Mouse (Mus musculus): ENCODE data around the gene B4galnt1. TPM values are rescaled to one million over a fixed set of nuclear protein-coding genes. Genes with fewer than 3 reads are reported as not detected.
"Not testable (repeated sequence)": the region's sequence is repeated elsewhere in the genome, so short reads cannot be mapped to it uniquely, and the experiment has no call there.

B4galnt1 gene
- total and polyA plus RNA-seq, 3 experiments, result 24.6 to 66.0 (median 65.8) TPM

- TF ChIP-seq SMC3 (IDR thresholded peaks at IDR 0.05; ENCODE audit: low read depth, low read length) (no peak), JUND (IDR thresholded peaks at IDR 0.05; ENCODE audit: low read depth, low read length) (no peak), TCF12 (IDR thresholded peaks at IDR 0.05; ENCODE audit: low read depth, low read length) (no peak), TAL1 (IDR thresholded peaks at IDR 0.05; ENCODE audit: low read length) (no peak), MAX (IDR thresholded peaks at IDR 0.05; ENCODE audit: low read length) (no peak), ELF1 (IDR thresholded peaks at IDR 0.05; ENCODE audit: low read depth, low read length) (no peak), MAZ (IDR thresholded peaks at IDR 0.05; ENCODE audit: low read depth, low read length) (no peak), POLR2AphosphoS5 (IDR thresholded peaks at IDR 0.05; ENCODE audit: borderline replicate concordance, low read depth, low read length) (no peak), MEF2A (IDR thresholded peaks at IDR 0.05; ENCODE audit: extremely low read depth, insufficient replicate concordance, low read depth, low read length, poor library complexity, severe bottlenecking) (no peak), GABPA (IDR thresholded peaks at IDR 0.05; ENCODE audit: low read depth, low read length) (no peak), HCFC1 (IDR thresholded peaks at IDR 0.05; ENCODE audit: low read depth, low read length) (no peak)
- no peak overlapping the region for H3K27ac ChIP-seq (ENCODE audit: control insufficient read depth, low read depth, low read length)
- no peaks in the 10 kb centered on the region for H3K9me3 ChIP-seq (replicated peaks; ENCODE audit: insufficient read depth, low read length)
- no peak overlapping the region for H3K9ac ChIP-seq (ENCODE audit: control insufficient read depth, low read depth, low read length, poor library complexity, severe bottlenecking)
- no peak overlapping the region for H3K4me3 ChIP-seq (ENCODE audit: control insufficient read depth in 1 of 2, insufficient read depth in 1 of 2, low read depth in 2 of 2, low read length in 2 of 2)
- no peak for DNase-seq (ENCODE audit: low read depth, low spot score)
- no peaks in the 10 kb centered on the region for H3K27me3 ChIP-seq (ENCODE audit: control insufficient read depth in 1 of 2, insufficient read depth in 2 of 2, low read length in 2 of 2)
- no peaks in the 10 kb centered on the region for H3K79me2 ChIP-seq (ENCODE audit: control insufficient read depth, insufficient read depth, low read length, poor library complexity)
- H3K4me1 ChIP-seq (ENCODE audit: control insufficient read depth in 1 of 2, insufficient read depth in 2 of 2, low read length in 2 of 2), result no peaks in the 10 kb centered on the region
- H3K36me3 ChIP-seq (ENCODE audit: control insufficient read depth in 1 of 2, insufficient read depth in 2 of 2, low read length in 2 of 2), result no peaks in the 10 kb centered on the region
These were observed 14.6 kb upstream of the B4galnt1 start for GRCm38 (mm10) chr10:127150471-127150872.

GRCm38 (mm10) chr10:127151233-127151632 is 13.8 kb upstream of the B4galnt1 start:
- H3K9me3 ChIP-seq (replicated peaks; ENCODE audit: insufficient read depth, low read length); H3K79me2 ChIP-seq (ENCODE audit: control insufficient read depth, insufficient read depth, low read length, poor library complexity); H3K27ac ChIP-seq (ENCODE audit: control insufficient read depth, low read depth, low read length); H3K4me1 ChIP-seq (ENCODE audit: control insufficient read depth in 1 of 2, insufficient read depth in 2 of 2, low read length in 2 of 2); H3K9ac ChIP-seq (ENCODE audit: control insufficient read depth, low read depth, low read length, poor library complexity, severe bottlenecking); H3K36me3 ChIP-seq (ENCODE audit: control insufficient read depth in 1 of 2, insufficient read depth in 2 of 2, low read length in 2 of 2); H3K27me3 ChIP-seq (ENCODE audit: control insufficient read depth in 1 of 2, insufficient read depth in 2 of 2, low read length in 2 of 2); DNase-seq (ENCODE audit: low read depth, low spot score); H3K4me3 ChIP-seq (ENCODE audit: control insufficient read depth in 1 of 2, insufficient read depth in 1 of 2, low read depth in 2 of 2, low read length in 2 of 2): not testable (repeated sequence)

DNA sequence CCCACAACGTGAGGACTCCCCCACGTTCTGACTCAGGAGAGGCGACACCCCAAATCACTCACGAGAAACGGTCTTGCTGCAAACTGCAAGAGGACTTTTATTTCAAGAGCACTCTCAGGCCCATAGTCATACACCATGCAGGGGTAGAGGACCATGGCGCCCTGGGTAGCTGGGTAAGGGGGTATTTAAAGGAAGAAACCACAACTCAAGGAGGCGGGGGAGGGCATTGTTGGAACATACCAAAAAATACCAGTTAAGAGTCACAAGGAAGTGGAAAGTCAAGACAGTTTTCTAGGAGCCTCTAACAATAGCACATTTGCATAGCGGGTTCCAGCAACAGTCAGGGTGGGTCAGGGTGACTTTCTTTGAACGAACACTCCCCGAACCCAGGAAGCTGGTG is 12.5 kb upstream of the B4galnt1 start:
- not testable (repeated sequence) for H3K9ac ChIP-seq (ENCODE audit: control insufficient read depth, low read depth, low read length, poor library complexity, severe bottlenecking); H3K4me1 ChIP-seq (ENCODE audit: control insufficient read depth in 1 of 2, insufficient read depth in 2 of 2, low read length in 2 of 2); H3K9me3 ChIP-seq (replicated peaks; ENCODE audit: insufficient read depth, low read length); H3K4me3 ChIP-seq (ENCODE audit: control insufficient read depth in 1 of 2, insufficient read depth in 1 of 2, low read depth in 2 of 2, low read length in 2 of 2); H3K36me3 ChIP-seq (ENCODE audit: control insufficient read depth in 1 of 2, insufficient read depth in 2 of 2, low read length in 2 of 2); H3K27ac ChIP-seq (ENCODE audit: control insufficient read depth, low read depth, low read length); H3K79me2 ChIP-seq (ENCODE audit: control insufficient read depth, insufficient read depth, low read length, poor library complexity); DNase-seq (ENCODE audit: low read depth, low spot score); H3K27me3 ChIP-seq (ENCODE audit: control insufficient read depth in 1 of 2, insufficient read depth in 2 of 2, low read length in 2 of 2)

Data from MEL (cell line).